Mouse (Mus musculus) hematopoietic multipotent progenitor cell, adult 10-12 weeks (in vitro differentiated cells): ENCODE data around the gene Itgax. TPM values are rescaled to one million over a fixed set of nuclear protein-coding genes. Genes with fewer than 3 reads are reported as not detected.

Source experiments
- polyA plus RNA-seq: library from polyadenylated mRNA; stranded (reverse); fragments of >175 nt; gene quantifications from 2 replicates; pipeline ENCODE4 v1.2.3, GENCODE M21; 2012; ENCODE audit warnings: low replicate concordance

Gene Itgax
- 17.8 and 30.0 TPM in 2 replicates for polyA plus RNA-seq

DNA sequence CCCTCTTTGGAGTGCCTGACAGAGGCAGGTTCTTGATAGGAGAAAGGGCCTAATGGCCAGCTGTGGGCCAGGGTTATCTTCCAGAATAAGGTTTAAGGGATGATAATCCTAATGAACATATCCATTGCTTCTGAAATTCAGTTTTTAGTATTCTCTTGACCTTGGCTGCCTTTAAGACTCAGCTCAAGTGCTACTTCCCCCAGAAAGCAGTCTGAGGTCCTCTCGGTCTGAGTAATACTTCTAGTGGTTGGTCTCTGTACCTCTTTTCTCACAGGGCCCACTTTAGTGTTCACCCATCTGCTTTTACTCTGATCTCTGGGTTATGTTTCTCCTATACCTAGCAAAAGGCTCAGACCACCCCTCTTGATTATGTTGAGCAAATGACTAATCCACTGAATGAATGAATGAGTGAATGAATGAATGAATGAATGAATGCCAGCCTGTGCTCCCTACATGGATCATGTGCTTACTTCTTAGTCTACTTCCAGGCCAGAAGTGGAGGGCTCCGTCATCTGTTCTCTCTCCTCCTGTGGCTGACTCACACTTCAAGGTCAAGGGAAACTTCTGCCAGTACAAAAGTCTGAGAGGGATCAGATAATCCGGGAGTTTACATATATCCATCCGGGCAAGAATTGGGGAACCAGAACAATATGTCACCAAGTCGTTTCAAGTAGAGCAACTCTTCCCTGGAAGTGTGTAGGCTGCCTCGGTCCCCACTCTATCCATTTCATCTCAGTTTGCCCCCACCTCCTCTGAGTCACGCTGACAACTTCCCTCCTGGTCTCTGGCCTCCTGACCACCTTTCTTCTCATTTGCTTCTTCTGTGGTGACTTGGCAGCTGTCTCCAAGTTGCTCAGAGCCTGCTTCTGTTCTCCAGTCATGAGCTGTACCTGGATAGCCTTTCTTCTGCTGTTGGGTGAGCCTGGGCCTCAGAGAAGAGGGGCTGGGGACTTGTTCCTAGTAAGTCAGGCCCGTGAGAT, at the start of gene Itgax:
Gene Itgax, plus strand, starts transcription at position 807 of the 980 bp plus-strand sequence.

DNA sequence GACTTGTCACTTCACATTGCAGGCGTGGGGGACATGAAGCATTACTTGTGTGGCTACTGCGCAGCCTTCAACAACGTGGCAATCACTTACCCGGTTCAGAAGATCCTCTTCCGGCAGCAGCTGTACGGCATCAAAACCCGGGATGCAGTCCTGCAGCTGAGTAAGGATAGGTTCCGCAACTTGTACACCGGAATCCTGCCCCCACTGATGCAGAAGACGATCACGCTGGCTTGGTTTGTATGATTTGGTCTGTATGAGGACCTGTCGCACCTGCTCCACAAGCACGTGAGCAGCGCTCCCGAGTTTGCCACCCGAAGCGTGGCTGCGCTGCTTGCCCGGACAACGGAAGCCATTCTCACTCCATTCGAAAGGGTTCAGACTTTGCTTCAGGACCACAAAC, 24.7 kb downstream of the Itgax start, which contains the start of gene Itgad:
Gene Itgad, plus strand, starts transcription at position 301 of the 400 bp plus-strand sequence.

Other genes starting within 250 kb of the Itgax start
- gene Prss53, start 238.6 kb upstream of the Itgax start, polyA plus RNA-seq = 0.82 and 1.2 TPM in 2 replicates
- gene Gm21974, start 234.1 kb upstream of the Itgax start, polyA plus RNA-seq = not detected in 2 replicates
- 7.0 and 14.6 TPM in 2 replicates for gene Vkorc1, start 233.9 kb upstream of the Itgax start, polyA plus RNA-seq
- 76.6 and 120 TPM in 2 replicates for gene Bckdk, start 225.5 kb upstream of the Itgax start, polyA plus RNA-seq
- 5.5 and 8.5 TPM in 2 replicates for gene Kat8, start 217.0 kb upstream of the Itgax start, polyA plus RNA-seq
- 0.07 and 0.15 TPM in 2 replicates for gene Prss8, start 199.4 kb upstream of the Itgax start, polyA plus RNA-seq
- gene Prss36, start 182.8 kb upstream of the Itgax start, polyA plus RNA-seq = 3.6 and 6.7 TPM in 2 replicates
- gene Fus, start 162.1 kb upstream of the Itgax start, polyA plus RNA-seq = 277 and 346 TPM in 2 replicates
- gene Pycard, start 135.7 kb upstream of the Itgax start, polyA plus RNA-seq = 8.6 and 9.0 TPM in 2 replicates
- gene Trim72, start 125.6 kb upstream of the Itgax start, polyA plus RNA-seq = 0.35 and 1.2 TPM in 2 replicates
- gene Itgam, start 66.9 kb upstream of the Itgax start, polyA plus RNA-seq = 16.1 and 24.0 TPM in 2 replicates
- gene Gm49368, start 66.9 kb upstream of the Itgax start, polyA plus RNA-seq = 0.16 and 1.5 TPM in 2 replicates
- 34.3 and 68.9 TPM in 2 replicates for gene Itgad, start 24.8 kb downstream of the Itgax start, polyA plus RNA-seq
- gene Cox6a2, start 76.8 kb downstream of the Itgax start, polyA plus RNA-seq = 43.6 and 127 TPM in 2 replicates
- gene Armc5, start 107.8 kb downstream of the Itgax start, polyA plus RNA-seq = 24.3 and 41.3 TPM in 2 replicates
- 1.6 and 2.6 TPM in 2 replicates for gene 9130023H24Rik, start 108.5 kb downstream of the Itgax start, polyA plus RNA-seq
- 2.7 and 4.7 TPM in 2 replicates for gene Tgfb1i1, start 117.3 kb downstream of the Itgax start, polyA plus RNA-seq
- gene Slc5a2, start 136.1 kb downstream of the Itgax start, polyA plus RNA-seq = 0.42 TPM in 1 of 2 replicates, not detected in the other
- 22.5 and 23.7 TPM in 2 replicates for gene BC017158, start 168.6 kb downstream of the Itgax start, polyA plus RNA-seq